Mouse (Mus musculus) cortical plate, adult 2 months (tissue): ENCODE measurements at regions not wholly inside any gene's neighbourhood (a gene's known extent, or its start where the extent isn't known, plus 50 kb on each side); places are given as distances from the start of the nearest gene placed in this dataset.

ENCODE experiments used
- CTCF ChIP-seq: fragments of 200-500 bp; IDR thresholded peaks from 2 replicates; pipeline ENCODE4 v1.5.1; 2011; ENCODE audit warnings: mild to moderate bottlenecking, control low read depth, low read length; ENCODE audit not compliant: insufficient read depth; ENCODE audit errors: extremely low read depth
- POLR2A ChIP-seq: fragments of 200-500 bp; IDR thresholded peaks from 2 replicates; pipeline ENCODE4 v1.6.1; 2011; ENCODE audit warnings: mild to moderate bottlenecking, low read length, control low read depth; ENCODE audit not compliant: insufficient read depth; ENCODE audit errors: extremely low read depth

DNA sequence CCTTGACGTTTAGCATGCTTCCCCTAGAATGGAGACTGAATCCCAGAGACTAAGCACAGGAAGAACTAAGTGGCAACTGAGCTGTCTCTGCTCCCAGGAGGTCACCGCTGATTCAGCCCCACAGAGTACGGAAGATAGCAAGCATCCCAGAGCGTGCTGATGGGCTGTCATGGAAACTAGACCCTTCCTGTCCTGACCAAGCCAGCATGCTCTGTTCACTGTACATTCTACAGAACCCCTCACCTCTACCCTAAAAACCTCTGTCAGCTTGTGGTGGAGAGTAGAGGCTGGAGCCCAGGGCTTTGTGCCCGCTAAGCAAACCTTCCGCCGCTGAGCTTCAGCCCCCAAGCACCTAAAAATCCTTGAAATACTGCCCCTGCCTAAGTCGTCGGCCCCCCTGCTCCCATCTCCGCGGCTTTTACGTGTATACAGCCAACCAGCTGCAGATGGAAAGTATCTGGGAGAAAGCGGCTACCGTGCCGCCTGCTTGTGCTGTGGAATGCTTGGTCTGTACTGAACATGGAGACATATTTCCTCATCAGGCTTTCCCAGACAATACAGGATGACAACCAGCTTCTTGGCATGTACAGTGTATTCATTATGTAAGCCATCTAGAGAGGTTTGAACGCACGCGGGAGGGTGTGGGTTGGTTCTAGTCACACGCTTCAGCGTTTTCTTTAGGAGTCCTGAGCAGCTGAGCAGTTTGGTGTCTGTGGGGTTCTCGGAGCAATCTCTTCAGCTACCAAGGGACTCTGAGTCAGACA, 237.1 kb downstream of the Tshz3 start:
- TF ChIP-seq CTCF (no peak), POLR2A (no peak)
